Mouse (Mus musculus) Muller cell, postnatal 12 days (primary cell): ENCODE measurements at regions not wholly inside any gene's neighbourhood (a gene's known extent, or its start where the extent isn't known, plus 50 kb on each side); places are given as distances from the start of the nearest gene placed in this dataset.

ENCODE experiments used
- DNase-seq: peaks from one replicate; pipeline ENCODE4 v3.0.0-alpha.2; 2015; ENCODE audit errors: inconsistent ontology term

DNA sequence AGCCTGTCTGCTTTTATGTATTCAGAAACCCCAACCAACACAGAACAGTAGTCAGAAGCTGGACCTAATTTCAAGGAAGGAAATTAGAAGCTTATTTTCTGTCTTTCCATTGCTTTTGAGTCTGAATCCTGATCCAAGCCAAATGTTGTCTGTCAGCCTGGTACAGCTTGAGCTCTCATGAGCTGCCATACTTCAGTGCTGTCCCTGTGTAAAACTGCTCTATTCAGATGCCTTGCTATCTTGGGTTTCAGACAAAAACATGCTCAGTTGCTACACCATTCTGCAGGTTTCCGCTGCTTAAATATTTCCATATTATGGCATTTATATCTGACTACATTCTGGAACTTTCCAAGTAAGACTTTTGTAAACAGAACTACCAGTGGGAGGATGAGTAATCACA, 1403.2 kb downstream of the Epha7 start:
- DNase-seq: no peak

DNA sequence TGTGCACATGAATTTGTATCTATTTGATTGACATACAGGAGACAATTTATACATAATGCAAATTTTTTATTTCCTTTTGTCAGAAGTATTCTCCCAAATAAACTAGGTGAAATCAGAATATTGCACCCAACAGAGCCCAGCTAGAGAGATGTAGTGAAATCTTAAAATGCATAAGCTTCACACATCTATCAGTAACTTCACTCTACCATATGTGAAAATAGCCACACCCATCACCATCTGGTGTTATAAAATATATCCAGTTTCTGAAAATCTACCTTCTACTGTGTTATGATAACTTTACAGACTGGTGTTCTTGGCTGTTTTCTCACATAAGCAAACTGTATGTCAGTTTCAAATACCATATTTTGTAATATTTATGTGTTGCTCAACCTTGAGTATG, 1414.2 kb downstream of the Epha7 start:
- no peak for DNase-seq

DNA sequence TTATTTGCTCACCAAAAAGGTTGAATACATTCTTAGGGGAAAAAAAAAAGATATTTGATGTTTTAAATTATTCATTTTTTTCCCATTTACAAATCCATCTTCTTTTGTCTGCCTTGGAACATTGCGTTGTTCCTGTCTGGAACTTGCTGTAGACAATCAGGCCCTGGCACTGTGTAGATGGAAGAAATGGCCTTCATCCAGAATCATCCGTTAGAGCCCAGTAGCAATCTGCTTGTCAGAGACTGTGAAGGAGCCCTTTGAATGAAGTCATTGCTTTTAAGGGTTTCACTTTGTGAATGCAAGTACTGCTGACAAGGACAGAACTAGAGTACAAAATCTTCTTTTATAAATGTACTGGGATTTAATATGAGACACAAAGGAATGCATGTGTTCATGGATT, 1449.2 kb downstream of the Epha7 start:
- peak; percentile 9 for DNase-seq

- DNase-seq: no peak
Observed at GRCm38 (mm10) chr4:30268026-30268425, 1455.1 kb downstream of the Epha7 start.

- no peak for DNase-seq
Observed at GRCm38 (mm10) chr4:30270000-30270399, 1457.1 kb downstream of the Epha7 start.

- DNase-seq: peak; percentile 43
Observed at GRCm38 (mm10) chr4:30312438-30312837, 1499.5 kb downstream of the Epha7 start.

DNA sequence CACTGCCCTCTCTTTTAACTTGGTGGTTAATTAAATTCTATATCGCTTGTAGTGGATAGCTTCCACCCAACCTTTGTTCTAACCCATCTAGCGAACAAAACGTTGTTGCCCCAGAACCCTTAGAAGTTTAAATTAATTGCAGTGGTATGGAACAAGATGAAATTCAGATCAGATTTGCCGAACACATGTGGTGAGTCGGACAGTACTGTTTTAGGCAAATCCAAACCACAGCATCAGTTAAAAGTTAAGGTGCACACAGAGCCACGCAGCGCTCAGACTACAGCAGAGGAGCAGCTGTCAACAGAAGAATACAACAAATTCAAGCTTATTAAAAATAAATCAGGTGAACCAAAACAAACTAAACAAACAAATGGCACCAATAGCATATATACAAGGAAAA, 1500.0 kb downstream of the Epha7 start:
- no peak for DNase-seq

DNA sequence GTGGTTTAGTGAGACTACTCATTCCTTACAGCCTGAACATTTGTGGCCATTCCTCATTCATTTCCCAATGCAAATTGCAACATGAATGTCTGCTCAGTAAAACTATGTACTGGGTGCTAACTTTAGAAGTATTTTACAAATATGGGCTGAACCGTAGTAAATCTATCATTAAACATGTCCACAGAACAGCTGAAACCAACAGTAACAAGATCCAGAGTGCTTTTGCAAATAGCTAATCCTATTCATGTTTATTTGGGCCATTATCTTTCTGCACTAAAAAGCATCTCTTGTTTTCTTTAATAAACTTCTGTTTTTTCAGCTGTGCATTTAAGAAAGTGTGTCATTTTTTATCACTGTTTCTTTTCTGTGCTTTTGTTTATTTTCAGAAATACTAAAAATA, 1502.4 kb downstream of the Epha7 start:
- no peak for DNase-seq

DNA sequence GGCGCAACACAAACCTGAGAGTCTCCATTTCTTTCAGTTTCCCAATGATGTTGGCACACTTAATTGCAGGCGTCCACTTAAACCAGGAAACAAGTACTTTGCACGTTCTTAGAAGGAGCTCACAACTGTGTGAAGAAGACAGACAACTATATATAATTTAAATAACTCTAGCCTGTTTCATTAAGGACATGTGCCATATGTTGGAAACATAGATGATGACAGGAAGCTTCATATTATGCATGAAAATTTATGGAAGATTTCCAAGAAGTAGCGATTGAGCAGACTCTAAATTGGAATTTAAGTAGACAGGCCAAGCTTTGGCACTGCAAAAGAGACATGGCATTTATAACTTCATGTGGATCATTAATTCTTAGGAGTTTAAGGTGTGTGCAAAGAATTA, 1504.1 kb downstream of the Epha7 start:
- DNase-seq: no peak

DNA sequence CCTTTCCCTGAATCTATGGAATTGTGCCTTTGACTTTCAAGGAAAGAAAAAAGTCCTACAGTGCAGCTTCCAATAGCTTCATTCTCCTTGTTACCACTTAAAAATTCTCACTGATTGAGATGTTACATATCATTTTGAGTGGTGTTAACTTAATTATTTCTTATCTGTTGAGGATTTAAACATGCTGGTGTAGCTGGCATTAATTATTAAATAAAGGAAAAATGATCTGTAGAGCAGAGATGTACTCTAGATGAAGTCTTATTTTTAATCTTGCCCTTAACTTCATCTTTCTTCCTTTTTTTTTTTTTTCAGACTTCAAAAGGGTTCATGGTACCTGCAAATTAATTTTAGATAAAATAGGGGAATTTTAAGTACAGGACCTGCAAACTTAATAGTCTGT, 1507.1 kb downstream of the Epha7 start:
- no peak for DNase-seq

DNA sequence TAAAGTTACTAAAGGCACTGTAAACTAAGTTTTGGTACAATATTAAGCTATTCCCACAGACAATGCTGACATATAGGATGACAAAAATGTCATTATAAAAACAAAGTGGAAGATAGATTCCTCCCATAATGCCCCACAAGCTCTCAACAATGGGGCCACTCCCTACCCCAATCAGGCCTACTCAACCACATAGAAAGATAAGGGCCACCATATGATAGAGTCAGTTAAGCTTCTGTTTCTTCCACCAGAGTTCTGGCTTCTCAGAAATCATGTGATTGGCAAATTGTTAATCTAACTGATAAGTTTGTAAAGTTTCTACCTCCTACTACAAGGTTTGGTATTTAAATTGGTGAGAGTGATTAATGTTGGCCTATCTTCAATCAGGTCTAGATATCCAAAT, 1534.6 kb downstream of the Epha7 start:
- no peak for DNase-seq
